Mouse (Mus musculus) skeletal muscle tissue, adult 2 months (tissue): ENCODE results near the gene Togaram2.
"Not testable (repeated sequence)": the region's sequence is repeated elsewhere in the genome, so short reads cannot be mapped to it uniquely, and the experiment has no call there.

Source experiments
- DNase-seq: peaks from one replicate; pipeline ENCODE4 v3.0.0-alpha.2; 2012; ENCODE audit warnings: low read depth, low spot score

Gene Togaram2

DNA sequence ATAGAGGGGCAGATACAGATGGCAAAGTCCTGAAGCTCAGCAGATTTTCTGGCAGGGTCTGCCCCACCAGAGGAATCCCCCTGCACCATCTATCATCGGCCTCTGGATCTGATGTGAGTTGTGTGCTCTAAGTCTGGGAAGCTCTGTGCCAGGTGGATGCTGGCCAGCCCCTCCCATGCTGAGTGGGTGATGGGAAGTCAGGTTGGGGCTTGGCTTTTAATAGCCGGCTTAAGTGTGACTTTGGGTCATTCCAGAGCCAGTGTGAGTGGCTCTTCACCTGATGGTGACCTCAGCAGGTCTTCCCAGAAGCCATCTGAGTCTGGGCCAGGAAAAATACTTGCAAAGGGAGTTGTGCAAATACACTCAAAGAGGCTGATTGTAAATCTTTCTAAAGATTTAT lies 57.6 kb downstream of the Togaram2 start:
- DNase-seq = peak; percentile 89

DNA sequence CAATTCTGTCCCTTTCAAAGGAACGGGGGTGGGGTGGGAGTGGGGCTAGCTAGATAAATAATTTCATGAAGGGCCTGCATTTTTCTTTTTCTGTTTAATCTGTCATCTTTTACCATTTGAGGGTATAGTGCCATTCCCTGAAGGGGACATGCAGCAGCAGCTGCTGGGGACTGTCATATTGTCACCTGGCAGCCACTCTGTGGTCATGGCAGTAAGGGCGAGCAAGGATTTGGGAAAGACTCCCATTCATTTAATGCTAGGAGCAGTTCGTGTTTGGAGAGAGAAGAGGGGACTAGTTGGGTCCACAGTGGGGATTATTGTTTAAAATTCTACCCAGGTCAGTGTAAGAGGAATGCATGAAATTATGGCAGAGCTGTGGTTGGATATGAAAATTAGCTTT lies 63.4 kb downstream of the Togaram2 start:
- DNase-seq = no peak

DNA sequence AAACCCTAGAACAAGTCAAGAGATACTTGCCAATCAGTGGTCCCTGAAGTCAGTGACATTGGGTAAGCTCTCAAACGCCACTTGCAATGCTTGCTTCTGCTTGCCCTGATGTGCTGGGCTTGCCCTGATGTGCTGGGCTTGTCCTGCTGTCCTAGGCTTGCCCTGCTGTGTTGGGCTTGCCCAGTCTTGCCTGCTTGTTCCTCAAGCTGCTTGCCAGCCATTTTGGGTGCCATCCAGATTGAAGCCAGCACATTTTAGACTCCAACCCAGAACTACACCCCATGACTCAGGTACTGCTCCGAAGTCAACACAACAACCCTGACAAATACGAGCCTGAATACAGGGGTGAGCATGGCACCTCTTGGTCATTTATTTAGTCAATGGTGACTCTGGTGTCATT lies 69.1 kb downstream of the Togaram2 start:
- no peak for DNase-seq

DNA sequence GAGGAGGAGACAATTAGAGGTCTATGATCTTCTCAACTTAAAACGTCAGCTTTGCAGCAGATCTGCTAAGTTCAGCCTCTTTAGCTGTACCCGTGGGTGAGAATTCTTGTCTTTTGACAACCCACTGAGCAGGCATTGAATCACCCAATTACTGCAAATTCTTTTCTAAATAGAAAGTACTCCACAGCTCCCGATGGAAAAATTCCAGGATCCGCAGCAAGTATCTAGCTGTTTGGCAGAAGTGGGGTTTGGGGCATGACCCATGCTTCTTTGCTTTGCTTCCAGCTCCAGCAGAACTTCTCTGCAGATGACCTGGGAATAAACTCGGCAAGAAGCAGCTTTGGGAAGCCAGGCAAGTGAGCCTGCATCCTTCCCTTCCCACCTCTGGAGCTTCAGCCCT lies 69.9 kb downstream of the Togaram2 start:
- peak; percentile 13 for DNase-seq

DNA sequence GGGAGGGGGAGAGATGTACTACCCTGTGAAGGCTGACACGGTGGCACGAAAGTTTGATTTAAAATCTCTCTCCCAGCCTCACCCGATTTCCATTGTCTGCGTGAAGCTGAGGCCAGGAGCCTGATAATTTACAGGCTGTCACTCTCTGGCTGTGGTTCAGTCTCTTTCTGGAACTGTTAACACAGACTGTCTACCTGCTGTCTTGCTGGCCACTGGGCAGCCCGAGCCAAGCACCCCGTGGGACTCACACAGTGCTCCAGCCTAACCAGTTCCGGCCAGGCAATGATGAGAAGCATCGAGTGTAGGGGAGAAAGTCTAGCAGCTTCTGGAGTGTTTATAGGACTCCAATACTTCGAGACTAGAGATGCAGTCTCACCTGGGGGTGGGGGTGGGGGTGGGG lies 73.1 kb downstream of the Togaram2 start:
- DNase-seq = no peak

DNA sequence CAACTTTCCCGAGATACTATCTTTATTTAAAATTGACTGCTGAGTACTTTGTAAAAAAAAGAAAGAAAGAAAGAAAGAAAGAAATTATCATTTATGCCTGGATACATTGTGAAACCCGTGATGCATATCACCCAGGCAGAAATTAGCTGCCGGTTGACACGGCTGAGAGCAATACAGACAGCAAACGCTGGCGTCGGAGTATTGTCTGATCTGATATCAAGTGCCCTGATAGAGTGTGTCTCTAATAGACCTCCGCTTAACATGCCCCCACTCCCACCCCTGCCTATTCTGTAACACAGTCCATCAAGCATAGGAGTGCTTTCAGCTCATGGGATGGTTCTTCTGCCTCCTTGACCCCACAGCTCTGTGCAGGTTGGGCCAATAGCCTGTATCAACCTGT lies 74.5 kb downstream of the Togaram2 start:
- DNase-seq = no peak

DNA sequence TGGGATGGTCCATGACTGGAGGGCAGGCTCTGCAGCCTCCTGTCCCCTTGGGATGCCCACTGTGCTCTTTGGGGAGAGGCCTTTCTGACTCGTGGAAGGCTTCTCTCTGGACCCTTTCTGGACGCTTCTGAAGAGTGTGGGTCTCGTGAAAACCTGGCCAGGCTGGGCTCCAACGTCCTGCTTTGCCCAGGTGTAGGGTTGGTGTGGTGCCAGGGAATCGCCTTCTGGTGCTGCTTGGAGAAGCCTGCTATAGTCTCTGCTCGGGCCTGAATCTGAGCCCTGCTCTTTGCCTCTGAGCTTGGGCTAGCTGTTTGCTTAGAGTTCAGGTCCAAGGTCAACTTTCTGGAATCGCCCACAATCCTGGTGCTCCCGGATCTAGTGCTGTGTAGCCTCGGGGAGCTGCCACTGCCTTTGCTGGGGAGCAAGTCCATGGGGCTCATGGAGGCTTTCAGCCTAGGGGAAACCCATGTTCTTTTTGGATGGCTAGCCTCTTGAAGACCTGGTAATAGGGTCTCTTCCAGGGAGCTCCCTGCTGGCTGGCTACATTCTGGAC lies 76.6 kb downstream of the Togaram2 start:
- no peak for DNase-seq

DNA sequence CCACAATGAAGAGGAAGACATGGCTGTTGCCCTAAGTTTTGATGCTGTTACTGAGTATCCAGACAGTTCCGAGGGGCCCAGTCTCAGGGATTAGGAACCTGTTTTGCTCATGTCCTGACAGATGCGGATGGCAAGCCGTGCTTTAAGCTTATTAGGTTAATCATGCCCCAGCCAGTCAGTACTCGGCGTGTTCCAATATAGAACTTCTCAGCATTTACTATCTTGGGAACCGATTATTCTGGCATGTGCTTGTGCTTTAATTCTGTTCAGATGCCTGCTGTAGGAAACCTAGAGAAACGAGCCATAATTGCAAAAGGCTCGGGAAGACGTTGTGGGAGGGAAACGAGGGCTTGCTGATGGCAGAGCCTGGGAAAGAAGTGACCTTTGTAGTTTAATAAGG lies 79.8 kb downstream of the Togaram2 start, which contains the start of gene Pcare:
Gene Pcare (minus strand): TSS at position 64 of the 400 bp plus-strand sequence.
- no peak for DNase-seq

DNA sequence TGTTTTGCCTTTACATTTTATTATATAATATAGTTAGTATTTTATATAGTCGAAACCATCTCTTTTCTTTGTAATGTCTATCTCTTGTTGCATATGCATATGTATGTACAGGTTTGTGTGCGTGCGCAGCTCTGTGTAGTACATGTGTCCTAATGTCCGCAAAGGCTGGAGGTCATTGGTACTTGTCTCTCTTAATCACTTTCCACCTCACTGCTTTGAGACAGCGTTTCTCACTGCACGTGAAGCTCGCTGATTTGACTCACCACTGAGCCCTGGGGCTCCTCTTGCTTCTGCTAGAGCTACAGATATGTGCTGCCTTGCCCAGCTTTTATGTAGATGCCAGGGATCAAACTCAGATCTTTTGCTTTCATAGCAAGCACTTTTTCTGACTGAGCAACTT lies 87.5 kb downstream of the Togaram2 start:
- no peak for DNase-seq

DNA sequence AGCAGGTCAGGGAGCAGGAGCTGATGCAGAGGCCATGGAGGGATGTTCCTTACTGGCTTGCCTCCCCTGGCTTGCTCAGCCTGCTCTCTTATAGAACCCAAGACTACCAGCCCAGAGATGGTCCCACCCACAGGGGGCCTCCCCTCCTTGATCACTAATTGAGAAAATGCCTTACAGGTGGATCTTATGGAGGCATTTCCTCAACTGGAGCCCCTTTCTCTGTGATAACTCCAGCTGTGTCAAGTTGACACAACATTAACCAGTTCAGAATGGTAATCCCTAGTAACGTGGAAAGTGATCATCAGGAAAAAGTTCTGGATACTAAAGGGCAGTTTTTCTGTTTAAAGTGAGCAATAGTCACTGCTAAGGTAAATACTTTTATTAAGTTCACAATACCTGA lies 95.1 kb downstream of the Togaram2 start, which contains the start of gene Clip4:
Gene Clip4 (plus strand): TSS at position 301 of the 400 bp plus-strand sequence.
- not testable (repeated sequence) for DNase-seq

DNA sequence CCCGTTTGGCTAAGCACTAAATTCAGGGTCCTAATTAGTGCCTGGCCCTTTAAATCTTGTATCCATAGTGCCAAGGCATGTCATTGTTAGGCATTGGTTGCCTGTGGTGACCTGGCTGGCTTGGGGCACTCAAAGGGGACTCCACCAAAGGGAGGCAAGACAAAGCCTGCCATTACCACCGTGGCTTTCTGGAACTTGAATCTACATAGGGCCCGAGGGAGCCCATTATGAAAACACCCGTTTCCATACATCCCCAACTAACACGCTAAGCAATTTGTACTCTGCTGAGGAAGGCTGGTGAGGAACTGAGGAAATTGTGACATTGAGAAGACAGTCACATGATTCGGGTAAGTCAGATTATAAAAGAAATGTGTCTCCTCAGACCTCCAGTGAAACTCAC lies 96.5 kb downstream of the Togaram2 start:
- no peak for DNase-seq

DNA sequence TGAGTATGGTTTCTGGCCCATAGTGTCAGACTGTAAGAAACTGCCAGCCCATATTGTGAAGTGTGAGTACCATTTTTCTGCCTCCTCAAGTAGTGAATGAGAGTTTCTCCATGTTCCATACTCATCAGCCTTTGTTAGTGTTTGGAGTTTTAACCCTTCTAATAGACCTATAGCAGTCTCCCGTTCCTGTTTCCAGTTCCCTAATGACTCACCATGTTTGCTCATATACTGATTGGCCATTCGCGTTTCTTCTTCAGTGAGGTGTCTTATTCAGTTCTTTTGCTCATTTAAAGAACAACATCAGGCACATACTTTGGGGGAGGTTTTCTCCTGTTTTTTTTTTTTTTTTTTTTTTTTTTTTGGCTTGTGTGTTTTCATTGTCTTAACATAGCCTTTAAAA lies 97.6 kb downstream of the Togaram2 start:
- no peak for DNase-seq

DNA sequence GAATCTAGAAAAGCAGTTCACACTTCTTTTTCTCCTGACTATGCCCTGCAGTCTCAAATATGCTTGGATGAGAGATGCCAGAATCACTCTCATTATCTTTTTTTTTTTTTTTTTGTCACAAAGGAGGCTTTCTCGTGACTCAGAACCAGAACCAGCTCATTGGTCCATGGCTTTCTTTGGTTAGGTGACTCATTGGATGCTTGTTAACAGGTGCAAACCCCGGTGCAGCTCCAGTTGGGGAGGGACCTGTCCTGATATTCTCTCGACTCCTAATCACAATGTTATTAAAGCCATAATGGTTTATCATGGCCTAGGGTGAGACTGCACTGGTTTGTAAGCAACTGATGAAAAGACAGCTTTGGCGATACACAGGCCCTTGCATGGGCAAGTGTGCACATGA lies 101.1 kb downstream of the Togaram2 start:
- no peak for DNase-seq

DNA sequence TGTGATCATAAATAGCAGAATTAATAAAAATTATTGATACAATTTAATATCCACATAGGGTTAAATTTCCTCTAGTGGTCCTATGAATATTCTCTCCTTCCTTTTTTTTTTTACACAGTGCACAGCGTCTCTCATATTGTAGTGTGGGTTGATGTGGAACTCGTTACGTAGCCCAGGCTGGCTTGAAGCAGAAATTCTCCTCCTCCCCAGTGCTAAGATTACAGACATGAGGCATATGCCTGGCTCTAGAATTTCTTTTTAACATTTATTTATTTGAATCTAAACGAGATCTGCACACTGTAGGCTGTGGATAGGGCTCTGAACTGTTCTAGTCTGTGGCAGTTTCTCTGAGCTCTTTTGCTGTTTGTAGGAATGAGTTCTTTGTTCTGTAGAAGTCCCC lies 102.2 kb downstream of the Togaram2 start:
- DNase-seq = no peak

DNA sequence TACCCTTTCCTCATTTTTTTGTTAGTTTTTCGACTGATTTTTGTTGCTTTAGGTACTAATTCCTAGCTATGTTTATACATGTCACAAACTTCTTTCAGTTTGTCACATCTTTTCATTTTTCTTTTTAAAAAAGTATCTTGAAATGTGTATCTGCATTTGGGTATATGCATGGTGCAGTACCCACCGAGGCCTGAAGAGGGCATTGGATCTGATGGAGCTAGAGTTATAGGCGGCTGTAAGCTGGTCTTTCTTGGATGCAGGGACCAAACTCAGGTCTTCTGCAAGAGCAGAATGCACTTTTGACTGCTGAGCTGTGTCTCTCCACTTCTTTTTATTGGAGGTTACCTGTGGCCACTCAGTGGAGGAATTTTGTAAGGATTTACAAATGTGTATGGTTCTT lies 105.6 kb downstream of the Togaram2 start:
- DNase-seq = no peak
